Mouse (Mus musculus): Measurements from ENCODE around the gene Pklr. TPM values are rescaled to one million over a fixed set of nuclear protein-coding genes. Genes with fewer than 3 reads are reported as not detected.

The Pklr gene
- polyA plus RNA-seq, 1 experiment = 1.1 TPM

- DNase-seq = no peak
- WGBS = 77% methylated on average over 10 of the region's 10 CpGs
- TF ChIP-seq CTCF (IDR thresholded peaks at IDR 0.05; ENCODE audit: insufficient read depth, low read length) (no peak), POLR2A (IDR thresholded peaks at IDR 0.05; ENCODE audit: borderline replicate concordance, extremely low read depth, low read depth, low read length) (no peak)
- H3K4me3 ChIP-seq (replicated peaks; ENCODE audit: extremely low read depth, low read depth, low read length) = no peak overlapping the region
- H3K4me1 ChIP-seq (ENCODE audit: control insufficient read depth, insufficient read depth, low read length) = peaks cover 6% of the 10 kb centered on the region
Measured at GRCm38 (mm10) chr3:89094021-89094420, 41.9 kb upstream of the Pklr start.

- H3K4me1 ChIP-seq (ENCODE audit: control insufficient read depth, insufficient read depth, low read length) = peaks cover 3% of the 10 kb centered on the region
- WGBS = 20% methylated on average over 7 of the region's 7 CpGs
- no peak for DNase-seq
- TF ChIP-seq CTCF (IDR thresholded peaks at IDR 0.05; ENCODE audit: insufficient read depth, low read length) (no peak), POLR2A (IDR thresholded peaks at IDR 0.05; ENCODE audit: borderline replicate concordance, extremely low read depth, low read depth, low read length) (no peak)
- peak within 1 kb of the TSS; percentile 78 for H3K4me3 ChIP-seq (replicated peaks; ENCODE audit: extremely low read depth, low read depth, low read length)
Measured at GRCm38 (mm10) chr3:89100811-89101210, 35.1 kb upstream of the Pklr start, which contains the start of gene Gm43738. Gm43738 (minus strand) TSS chr3:89101099.

- under 1% methylated on average over 19 of the region's 19 CpGs for WGBS
- DNase-seq = no peak
- TF ChIP-seq POLR2A (IDR thresholded peaks at IDR 0.05; ENCODE audit: borderline replicate concordance, extremely low read depth, low read depth, low read length) (no peak), CTCF (IDR thresholded peaks at IDR 0.05; ENCODE audit: insufficient read depth, low read length) (no peak)
- Histone ChIP-seq H3K4me1 (ENCODE audit: control insufficient read depth, insufficient read depth, low read length) (peaks cover 3% of the 10 kb centered on the region), H3K4me3 (replicated peaks; ENCODE audit: extremely low read depth, low read depth, low read length) (peak overlapping the region; percentile 78)
Measured at GRCm38 (mm10) chr3:89101459-89101811, 34.5 kb upstream of the Pklr start.

- TF ChIP-seq POLR2A (IDR thresholded peaks at IDR 0.05; ENCODE audit: borderline replicate concordance, extremely low read depth, low read depth, low read length) (peak; percentile 64; the same call in 1 of the 2 replicates), CTCF (IDR thresholded peaks at IDR 0.05; ENCODE audit: insufficient read depth, low read length) (no peak)
- H3K4me3 ChIP-seq (replicated peaks; ENCODE audit: extremely low read depth, low read depth, low read length) = peak within 1 kb of the TSS; percentile 78
- DNase-seq = peak; percentile 87
- H3K4me1 ChIP-seq (ENCODE audit: control insufficient read depth, insufficient read depth, low read length) = peaks cover 3% of the 10 kb centered on the region
- WGBS = under 1% methylated on average over 26 of the region's 26 CpGs
Measured at GRCm38 (mm10) chr3:89101812-89102494, 34.0 kb upstream of the Pklr start, which contains the start of gene Fdps. Fdps (minus strand) TSS chr3:89101959.

GRCm38 (mm10) chr3:89102495-89103290 lies 33.2 kb upstream of the Pklr start:
- WGBS = 56% methylated on average over 12 of the region's 12 CpGs
- no peak for DNase-seq
- peaks cover 3% of the 10 kb centered on the region for H3K4me1 ChIP-seq (ENCODE audit: control insufficient read depth, insufficient read depth, low read length)
- H3K4me3 ChIP-seq (replicated peaks; ENCODE audit: extremely low read depth, low read depth, low read length) = no peak overlapping the region
- no peak for TF ChIP-seq POLR2A (IDR thresholded peaks at IDR 0.05; ENCODE audit: borderline replicate concordance, extremely low read depth, low read depth, low read length)
- TF ChIP-seq CTCF (IDR thresholded peaks at IDR 0.05; ENCODE audit: insufficient read depth, low read length) = no peak

- WGBS = 46% methylated on average over 4 of the region's 4 CpGs
- H3K4me3 ChIP-seq (replicated peaks; ENCODE audit: extremely low read depth, low read depth, low read length) = no peak overlapping the region
- no peak for TF ChIP-seq POLR2A (IDR thresholded peaks at IDR 0.05; ENCODE audit: borderline replicate concordance, extremely low read depth, low read depth, low read length)
- TF ChIP-seq CTCF (IDR thresholded peaks at IDR 0.05; ENCODE audit: insufficient read depth, low read length) = no peak
- no peak for DNase-seq
- peaks cover 3% of the 10 kb centered on the region for H3K4me1 ChIP-seq (ENCODE audit: control insufficient read depth, insufficient read depth, low read length)
Measured at GRCm38 (mm10) chr3:89103291-89103595, 32.7 kb upstream of the Pklr start.

GRCm38 (mm10) chr3:89106881-89107280 lies 29.1 kb upstream of the Pklr start:
- DNase-seq = no peak
- no peak overlapping the region for H3K4me3 ChIP-seq (replicated peaks; ENCODE audit: extremely low read depth, low read depth, low read length)
- TF ChIP-seq POLR2A (IDR thresholded peaks at IDR 0.05; ENCODE audit: borderline replicate concordance, extremely low read depth, low read depth, low read length) = no peak
- TF ChIP-seq CTCF (IDR thresholded peaks at IDR 0.05; ENCODE audit: insufficient read depth, low read length) = no peak
- no peaks in the 10 kb centered on the region for H3K4me1 ChIP-seq (ENCODE audit: control insufficient read depth, insufficient read depth, low read length)

- no peaks in the 10 kb centered on the region for H3K4me1 ChIP-seq (ENCODE audit: control insufficient read depth, insufficient read depth, low read length)
- H3K4me3 ChIP-seq (replicated peaks; ENCODE audit: extremely low read depth, low read depth, low read length) = no peak overlapping the region
- TF ChIP-seq POLR2A (IDR thresholded peaks at IDR 0.05; ENCODE audit: borderline replicate concordance, extremely low read depth, low read depth, low read length) (no peak), CTCF (IDR thresholded peaks at IDR 0.05; ENCODE audit: insufficient read depth, low read length) (no peak)
- 50% methylated on average over 3 of the region's 3 CpGs for WGBS
- DNase-seq = no peak
Measured at GRCm38 (mm10) chr3:89107545-89107944, 28.4 kb upstream of the Pklr start.

GRCm38 (mm10) chr3:89108146-89108545 lies 27.8 kb upstream of the Pklr start:
- Histone ChIP-seq H3K4me3 (replicated peaks; ENCODE audit: extremely low read depth, low read depth, low read length) (no peak overlapping the region), H3K4me1 (ENCODE audit: control insufficient read depth, insufficient read depth, low read length) (no peaks in the 10 kb centered on the region)
- TF ChIP-seq POLR2A (IDR thresholded peaks at IDR 0.05; ENCODE audit: borderline replicate concordance, extremely low read depth, low read depth, low read length) = no peak
- no peak for TF ChIP-seq CTCF (IDR thresholded peaks at IDR 0.05; ENCODE audit: insufficient read depth, low read length)
- 22% methylated on average over 1 of the region's 1 CpGs for WGBS
- no peak for DNase-seq

- WGBS = 70% methylated on average over 4 of the region's 4 CpGs
- TF ChIP-seq POLR2A (IDR thresholded peaks at IDR 0.05; ENCODE audit: borderline replicate concordance, extremely low read depth, low read depth, low read length) (no peak), CTCF (IDR thresholded peaks at IDR 0.05; ENCODE audit: insufficient read depth, low read length) (no peak)
Measured at GRCm38 (mm10) chr3:89113058-89113457, 22.9 kb upstream of the Pklr start.

More at GRCm38 (mm10) chr3:89113058-89113457, 22.9 kb upstream of the Pklr start:
- H3K4me1 ChIP-seq (ENCODE audit: control insufficient read depth, insufficient read depth, low read length) = no peaks in the 10 kb centered on the region
- H3K4me3 ChIP-seq (replicated peaks; ENCODE audit: extremely low read depth, low read depth, low read length) = no peak overlapping the region
- DNase-seq = no peak
